Mouse (Mus musculus) urinary bladder, adult 2 months (tissue): ENCODE measurements around the gene Mesp2. TPM values are rescaled to one million over a fixed set of nuclear protein-coding genes. Genes with fewer than 3 reads are reported as not detected.

Source experiments
- DNase-seq: peaks from one replicate; pipeline ENCODE4 v3.0.0; 2022; ENCODE audit warnings: low spot score
- polyA plus RNA-seq: library from polyadenylated mRNA; depleted of rRNA; stranded (reverse); fragments of >200 nt; gene quantifications from 2 replicates; pipeline ENCODE4 v1.2.3, GENCODE M21; 2012; rRNA removed

Gene Mesp2
- polyA plus RNA-seq, 1 experiment = 0.10 TPM

DNA sequence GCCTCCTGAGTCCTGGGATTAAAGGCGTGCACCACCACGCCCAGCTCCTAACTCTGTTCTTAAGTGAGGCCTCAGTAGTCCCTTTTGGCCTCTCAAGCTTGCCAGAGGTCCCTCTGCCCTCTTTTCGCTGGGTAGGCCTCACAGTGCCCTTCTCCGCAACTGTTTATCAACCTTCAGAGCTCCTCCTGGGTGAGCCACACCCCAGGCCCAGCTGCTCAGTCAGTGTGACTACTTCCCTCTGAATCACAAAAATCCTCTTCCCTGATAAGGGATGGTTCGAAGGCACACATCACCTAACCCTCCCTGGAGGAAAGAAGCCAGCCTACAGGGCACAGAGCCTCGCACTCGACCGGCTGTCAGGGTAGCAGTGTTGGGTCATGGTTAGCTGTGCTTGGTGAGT is 51.3 kb downstream of the Mesp2 start:
- no peak for DNase-seq

Other genes starting within 250 kb of the Mesp2 start
- gene Rhcg, start 193.1 kb upstream of the Mesp2 start, polyA plus RNA-seq = not detected in 2 replicates
- 0.10 TPM in 2 replicates for gene Ticrr, start 150.5 kb upstream of the Mesp2 start, polyA plus RNA-seq
- gene Kif7, start 95.0 kb upstream of the Mesp2 start, polyA plus RNA-seq = 4.3 TPM in 2 replicates
- 18.0 and 30.2 TPM in 2 replicates for gene Plin1, start 77.8 kb upstream of the Mesp2 start, polyA plus RNA-seq
- 7.1 and 7.9 TPM in 2 replicates for gene Pex11a, start 67.6 kb upstream of the Mesp2 start, polyA plus RNA-seq
- gene Wdr93, start 67.6 kb upstream of the Mesp2 start, polyA plus RNA-seq = 0.15 and 0.29 TPM in 2 replicates
- 0.08 TPM in 1 of 2 replicates, not detected in the other for gene Mesp1, start 16.9 kb upstream of the Mesp2 start, polyA plus RNA-seq
- gene Anpep, start 50.3 kb downstream of the Mesp2 start, polyA plus RNA-seq = 32.3 and 34.2 TPM in 2 replicates
- gene Ap3s2, start 109.9 kb downstream of the Mesp2 start, polyA plus RNA-seq = 13.9 and 16.0 TPM in 2 replicates
- 21.4 and 21.9 TPM in 2 replicates for gene Arpin, start 124.6 kb downstream of the Mesp2 start, polyA plus RNA-seq
- 15.6 and 18.8 TPM in 2 replicates for gene Zfp710, start 214.1 kb downstream of the Mesp2 start, polyA plus RNA-seq